Mouse (Mus musculus) kidney, adult 11 months (tissue): ENCODE results near the gene Inpp4b.

Experiments
- DNase-seq: peaks from one replicate; pipeline ENCODE4 v3.0.0; 2022

Inpp4b gene

DNA sequence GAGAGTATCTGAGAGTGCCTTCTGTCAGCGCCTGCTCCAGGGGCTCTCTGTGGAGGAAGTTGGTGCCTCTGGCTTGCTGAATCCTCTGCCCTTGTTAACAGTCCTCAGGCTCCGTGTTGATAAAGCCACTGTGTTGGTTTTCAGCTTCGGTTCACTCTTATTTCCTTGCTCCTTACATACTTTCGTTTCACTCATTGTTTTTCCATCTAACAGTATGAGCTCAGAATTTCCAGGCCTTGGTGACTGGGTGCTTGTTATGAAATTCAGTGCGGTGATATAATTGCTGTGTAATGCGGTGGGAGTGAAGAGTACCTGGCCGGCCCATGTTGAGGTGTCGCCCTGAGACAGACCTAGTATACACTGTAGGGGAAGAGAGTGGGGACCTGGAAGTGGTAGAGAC, 512.2 kb downstream of the Inpp4b start:
- no peak for DNase-seq

DNA sequence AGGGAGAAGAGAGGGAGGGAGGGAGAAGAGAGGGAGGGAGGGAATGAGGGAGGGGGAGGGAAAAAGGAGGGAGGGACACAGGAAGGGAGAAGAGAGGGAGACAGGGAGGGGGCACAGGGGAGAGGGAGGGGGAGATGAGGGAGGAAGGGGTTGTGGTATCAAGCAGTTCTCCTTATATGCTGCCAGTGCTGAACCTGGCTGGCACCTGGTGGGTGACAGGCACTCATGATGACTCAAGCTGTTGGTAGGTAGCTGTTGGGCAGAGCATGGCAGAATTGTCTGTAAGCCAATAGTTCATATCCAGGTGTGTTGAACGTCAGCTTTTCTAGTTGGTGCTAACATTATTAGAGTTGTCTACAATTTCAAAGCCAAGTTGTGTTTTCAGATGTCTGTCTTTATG, 512.7 kb downstream of the Inpp4b start:
- DNase-seq: no peak

DNA sequence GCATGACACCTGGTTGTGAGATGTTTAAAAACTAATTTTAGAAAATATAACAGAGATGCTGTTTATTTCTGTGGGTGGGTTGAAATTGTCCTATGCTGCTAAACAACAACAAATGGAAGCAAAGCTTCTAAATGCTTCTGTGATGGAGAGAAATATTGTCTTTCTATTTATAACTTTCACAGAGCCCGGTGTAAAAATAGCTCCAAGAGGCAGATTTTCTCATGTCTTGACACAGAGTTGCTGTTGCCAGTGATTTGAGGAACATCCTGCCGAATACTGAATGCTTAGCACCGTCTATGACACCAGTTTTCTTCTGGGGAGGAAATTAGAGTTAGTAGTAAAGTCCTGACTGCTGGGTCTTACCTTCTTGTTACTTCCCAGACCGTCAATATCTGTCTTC, 513.8 kb downstream of the Inpp4b start:
- DNase-seq: no peak

DNA sequence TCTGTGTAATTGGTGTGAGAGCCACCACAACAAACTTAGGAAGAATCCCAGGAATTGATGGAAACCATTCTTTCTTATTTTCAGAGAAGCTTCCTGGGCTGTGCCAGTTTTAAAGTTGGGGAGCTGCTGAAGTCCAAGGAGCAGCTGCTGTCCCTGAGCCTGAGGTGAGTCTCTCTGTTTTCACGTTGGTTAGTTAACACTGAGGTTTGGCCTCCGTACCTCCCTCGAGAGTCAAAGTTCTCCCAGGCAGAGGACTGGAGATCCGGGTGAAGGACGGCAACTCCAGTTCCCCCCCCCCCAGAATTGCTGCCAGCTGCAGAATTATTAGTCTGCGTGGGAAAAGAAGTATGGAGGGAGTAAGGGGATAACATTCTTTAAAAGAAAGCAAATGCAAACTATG, 514.3 kb downstream of the Inpp4b start:
- DNase-seq: no peak

DNA sequence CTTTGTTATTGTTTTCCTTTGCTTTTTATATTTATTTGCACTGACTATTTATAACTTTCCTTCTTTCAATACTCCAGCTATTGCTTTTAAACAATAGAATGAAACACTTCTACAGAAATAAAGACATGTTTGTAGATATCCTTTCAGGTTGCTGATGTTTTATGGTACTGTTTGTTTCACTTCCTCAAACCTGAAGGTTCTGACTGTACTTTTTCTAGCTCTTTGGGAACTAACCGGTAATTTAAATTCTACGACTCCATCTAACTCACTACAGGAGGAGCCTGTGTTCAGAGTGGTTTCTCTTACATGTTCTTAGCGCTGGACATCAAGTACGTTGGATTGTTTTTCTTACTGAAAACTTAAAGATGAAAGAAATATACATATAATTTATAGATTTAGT, 516.0 kb downstream of the Inpp4b start:
- no peak for DNase-seq

DNA sequence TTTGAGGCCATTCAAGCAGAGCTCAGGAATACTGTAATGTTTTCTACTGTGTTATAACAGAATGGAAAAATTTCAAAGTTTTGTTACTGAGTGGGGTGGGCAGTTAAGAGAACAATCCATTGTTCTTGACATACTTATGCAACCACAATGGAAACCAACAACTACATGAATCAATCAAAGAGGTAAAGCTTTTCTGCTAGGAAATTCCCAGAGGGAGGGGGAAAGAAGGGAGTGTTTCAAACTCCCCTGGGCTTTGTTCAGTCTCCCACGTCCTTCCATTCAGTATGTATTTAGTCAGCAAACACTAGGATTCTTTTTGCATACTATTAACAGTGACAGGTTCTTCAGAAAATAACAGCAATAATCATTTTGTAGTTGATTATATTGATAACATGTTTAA, 517.4 kb downstream of the Inpp4b start:
- DNase-seq: no peak

DNA sequence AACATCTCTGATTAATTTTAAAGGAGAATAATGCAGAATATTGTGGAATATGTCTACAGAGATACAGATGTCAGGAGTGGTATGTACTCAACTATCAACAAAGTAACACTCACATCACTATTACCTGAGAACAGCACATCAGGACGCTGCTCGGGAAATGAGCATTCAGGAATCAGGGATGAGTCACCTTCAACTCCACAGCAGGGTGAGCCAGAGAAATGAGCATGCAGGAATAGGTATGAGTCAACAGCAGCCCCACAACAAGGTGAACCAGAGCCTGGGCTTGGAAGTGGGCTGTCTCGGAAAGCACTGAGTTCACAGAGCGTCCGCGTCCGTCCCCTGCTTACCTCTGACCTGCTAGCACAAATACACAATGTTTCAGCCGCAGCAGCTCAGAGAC, 519.0 kb downstream of the Inpp4b start:
- DNase-seq: no peak

DNA sequence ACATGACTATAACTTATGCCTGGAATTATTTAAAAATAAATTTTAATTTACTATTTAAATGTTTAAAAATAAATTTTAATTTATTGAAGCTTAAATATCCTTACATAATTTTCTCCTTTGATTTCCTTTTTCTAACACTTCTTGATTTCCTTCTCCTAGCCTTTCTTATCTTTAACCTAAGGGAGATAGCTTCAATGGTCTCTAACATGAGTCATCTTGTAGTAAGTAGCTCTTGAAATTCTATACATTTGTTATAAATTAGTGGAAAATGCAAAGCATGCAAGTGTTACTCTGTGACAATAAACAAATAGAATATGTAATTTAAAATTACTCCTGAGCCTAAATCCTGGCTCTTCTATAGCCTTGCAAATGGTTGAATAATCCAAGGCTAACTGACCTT, 520.4 kb downstream of the Inpp4b start:
- DNase-seq: no peak

DNA sequence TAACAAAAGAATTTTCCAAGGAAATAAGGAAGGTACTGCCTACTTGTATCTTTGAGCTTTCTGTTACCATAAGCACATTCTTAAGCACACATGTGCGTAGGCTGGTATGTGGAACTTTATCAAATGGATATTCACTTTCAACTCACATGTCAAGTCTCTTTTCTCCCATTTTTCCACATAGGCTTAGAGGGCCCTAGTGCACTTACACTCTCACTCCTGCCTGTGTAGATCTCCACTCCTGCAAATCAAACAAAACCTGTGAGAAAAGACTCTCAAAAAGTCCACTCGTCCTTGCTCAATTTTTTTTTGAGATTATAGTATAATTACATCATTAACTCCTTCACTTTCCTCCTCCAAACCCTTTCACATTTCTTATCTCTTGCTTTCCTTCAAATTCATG, 522.0 kb downstream of the Inpp4b start:
- DNase-seq: no peak

DNA sequence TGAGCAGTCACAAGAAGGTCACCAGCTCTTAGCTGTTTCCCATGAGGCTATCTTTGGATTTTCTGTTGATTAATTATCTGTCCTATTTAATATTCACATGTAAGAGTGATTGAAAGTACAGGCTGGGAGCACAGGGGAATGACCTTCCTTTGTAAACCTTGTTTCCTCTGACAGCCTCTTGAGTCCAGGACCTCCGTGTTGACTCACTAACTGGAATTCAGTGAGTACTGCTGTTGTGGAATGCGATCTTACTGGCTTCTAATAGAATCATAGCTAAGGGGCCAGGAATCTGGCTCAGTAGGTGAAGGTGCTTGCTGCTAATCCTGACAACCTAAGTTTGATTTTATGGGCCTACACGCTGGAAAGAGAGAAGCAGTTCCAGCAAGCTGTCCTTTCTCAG, 523.3 kb downstream of the Inpp4b start:
- peak; percentile 38 for DNase-seq

DNA sequence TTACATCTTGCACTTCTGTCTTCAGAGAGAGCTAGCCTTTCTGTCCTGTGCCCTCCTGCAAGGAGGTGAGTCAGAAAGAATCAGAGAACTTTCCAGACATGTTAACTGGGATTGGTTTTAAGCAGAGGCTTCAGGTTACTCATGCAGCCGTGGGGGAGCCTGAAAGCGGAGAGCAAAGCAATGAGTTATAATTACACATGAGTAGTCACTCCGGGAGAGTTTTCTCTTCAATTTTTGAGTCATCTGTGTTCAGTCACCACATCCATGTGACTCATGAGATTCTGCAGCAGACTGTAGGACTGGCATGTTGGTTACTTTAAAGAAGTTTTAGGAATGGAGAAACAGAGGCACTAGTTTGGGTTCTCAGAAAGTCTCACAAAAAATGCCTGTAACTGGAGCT, 524.7 kb downstream of the Inpp4b start:
- DNase-seq: no peak

DNA sequence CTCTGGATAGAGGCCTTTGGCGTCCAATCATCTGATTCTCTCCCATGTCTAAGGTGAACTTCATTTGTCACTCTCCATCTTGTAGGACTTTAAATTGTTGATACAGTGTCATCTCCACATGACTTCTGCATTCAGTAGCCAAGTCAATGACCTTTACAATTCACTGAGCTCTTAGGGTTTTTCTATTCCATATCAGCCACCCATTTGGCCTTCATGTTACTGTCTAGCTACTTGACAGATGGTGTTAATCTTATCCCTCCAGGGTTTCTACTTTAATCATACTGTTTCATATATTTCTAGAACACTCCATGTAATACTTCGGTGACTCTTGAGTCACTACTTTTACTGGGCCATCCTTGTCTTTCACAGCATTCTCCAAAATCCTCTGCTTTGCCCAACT, 528.1 kb downstream of the Inpp4b start:
- no peak for DNase-seq

DNA sequence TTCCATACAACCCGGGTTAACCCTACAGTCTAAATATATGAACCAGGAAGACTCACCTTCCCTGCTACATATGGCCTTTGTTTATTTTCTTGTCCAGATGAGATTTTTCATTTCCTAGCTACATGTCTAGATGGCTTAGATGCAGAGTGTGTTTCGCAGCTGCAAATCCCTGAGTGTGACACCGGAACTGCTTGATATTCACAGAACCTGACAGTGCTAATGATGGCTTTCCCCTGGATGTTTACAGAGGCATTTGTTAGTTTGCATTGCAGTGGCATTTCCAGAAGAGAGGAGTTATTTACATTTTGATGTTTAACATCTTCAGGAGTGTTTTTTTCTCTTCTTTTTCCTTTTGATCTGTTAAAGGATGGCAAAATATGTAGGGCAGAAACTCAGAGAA, 537.7 kb downstream of the Inpp4b start:
- no peak for DNase-seq

DNA sequence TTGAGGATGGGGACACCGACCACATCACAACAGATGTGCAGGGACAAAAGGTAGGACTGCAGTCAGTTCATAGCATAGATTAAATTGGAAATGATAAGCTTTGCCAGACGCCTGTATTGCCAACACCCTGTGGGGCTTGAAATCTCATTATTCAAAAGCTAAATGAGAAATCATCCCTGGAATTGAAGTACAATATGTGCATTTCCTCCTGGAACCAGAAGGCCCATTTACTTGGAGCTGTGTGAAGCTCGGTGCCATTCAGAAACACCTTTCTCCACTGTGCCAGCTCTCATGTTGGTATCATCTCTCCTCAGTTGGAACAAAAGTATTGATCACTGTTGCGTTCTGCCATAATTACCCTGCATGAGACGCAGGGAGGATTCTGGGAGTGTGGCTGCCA, 541.8 kb downstream of the Inpp4b start:
- DNase-seq: no peak

DNA sequence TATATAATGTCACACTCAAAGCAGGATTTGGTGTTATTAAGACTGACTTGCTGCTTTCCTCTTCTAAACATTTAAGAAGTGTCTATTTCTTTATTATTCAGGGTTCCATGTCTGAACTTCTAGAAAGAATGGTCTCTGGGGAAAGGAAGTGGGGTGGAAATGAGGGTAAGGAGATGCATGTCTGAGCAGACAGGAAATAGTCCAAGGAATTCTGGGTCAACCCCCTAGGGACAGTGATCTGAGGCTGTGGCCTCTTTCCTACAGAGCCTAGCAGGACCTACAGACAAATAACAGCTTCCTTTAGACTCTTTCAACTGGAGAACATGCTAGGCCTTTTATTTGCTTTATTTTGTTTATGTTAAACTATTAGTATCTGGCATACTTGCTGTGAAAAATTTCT, 546.5 kb downstream of the Inpp4b start:
- peak; percentile 24 for DNase-seq

DNA sequence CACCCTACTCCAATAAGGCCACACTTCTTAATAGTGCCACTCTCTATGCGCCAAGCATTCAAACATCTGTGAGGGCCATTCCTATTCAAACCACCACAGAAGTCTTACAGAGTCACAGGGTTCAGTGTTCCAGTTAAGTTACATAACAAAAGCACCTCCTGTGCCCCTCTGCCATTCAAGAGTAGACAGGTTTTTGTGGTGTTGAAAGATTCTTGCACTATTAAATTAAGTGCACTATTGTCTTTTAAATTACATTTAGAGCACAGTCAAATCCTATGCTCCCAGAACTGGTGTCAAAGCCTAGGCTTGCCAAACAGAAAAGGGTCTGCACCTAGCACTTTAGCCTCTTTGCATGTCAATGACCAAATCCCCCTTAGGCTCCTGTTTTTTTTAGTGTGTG, 550.9 kb downstream of the Inpp4b start:
- no peak for DNase-seq

DNA sequence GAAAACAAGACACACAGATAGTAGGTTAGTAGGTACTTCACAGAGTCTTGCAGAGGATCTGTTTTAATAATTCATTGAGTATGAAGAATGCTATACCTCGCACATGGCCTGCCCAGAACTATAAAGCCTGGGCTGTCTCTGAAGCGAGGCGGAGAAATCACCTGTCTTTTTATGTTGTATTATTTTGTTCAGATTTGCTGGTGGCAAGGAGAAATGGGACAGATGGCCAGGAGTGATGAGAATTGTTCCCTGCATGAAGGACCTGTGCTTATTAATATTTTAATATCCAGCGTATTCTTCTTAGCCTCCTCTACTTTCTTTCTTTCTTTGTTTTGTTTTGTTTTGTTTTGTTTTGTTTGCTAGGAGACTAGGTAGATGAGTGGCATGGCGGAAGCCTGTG, 604.5 kb downstream of the Inpp4b start:
- DNase-seq: no peak

DNA sequence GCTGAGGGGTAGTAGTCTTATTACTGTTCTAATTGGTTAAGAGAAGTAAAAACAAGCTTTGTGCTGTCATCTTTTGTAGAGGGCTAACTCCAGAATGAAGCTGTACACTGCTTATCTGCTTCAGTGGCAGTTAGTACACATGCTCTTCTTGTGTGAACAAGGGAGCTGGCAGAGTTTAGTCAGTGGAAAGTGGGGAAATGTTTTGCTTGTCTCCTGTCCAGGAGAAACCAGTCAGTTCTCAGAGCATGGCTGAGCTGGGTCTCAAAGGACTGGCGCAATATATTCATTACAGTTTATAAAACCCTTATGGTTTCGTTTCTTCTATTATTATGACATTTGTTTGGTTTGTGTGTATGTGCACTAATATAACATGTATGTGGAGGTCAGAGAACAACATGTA, 610.7 kb downstream of the Inpp4b start:
- no peak for DNase-seq

DNA sequence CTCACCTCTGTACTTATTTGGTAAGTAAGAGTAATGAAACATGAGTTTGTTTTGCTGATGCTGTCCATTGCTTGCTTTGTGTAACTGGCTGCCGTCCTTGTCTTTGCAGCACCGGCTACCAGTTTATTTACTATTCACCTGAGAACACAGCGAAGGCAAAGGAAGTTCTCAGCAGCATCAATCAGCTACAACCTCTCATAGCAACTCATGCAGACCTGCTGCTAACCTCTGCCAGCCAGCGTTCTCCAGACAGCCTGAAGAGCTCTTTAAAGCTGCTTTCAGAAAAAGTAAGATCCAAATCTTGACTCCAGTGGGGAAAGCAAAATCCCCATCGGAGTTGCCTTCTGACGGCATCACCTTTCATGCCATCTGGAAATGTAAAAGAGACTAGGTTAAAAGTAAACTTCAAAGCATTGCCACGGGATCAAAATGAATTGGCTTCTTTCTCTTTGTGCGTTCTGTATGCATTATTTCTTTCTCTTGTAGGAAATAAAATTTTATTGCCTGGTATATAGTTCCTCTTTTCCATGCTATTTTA, 642.8 kb downstream of the Inpp4b start:
- DNase-seq: no peak

DNA sequence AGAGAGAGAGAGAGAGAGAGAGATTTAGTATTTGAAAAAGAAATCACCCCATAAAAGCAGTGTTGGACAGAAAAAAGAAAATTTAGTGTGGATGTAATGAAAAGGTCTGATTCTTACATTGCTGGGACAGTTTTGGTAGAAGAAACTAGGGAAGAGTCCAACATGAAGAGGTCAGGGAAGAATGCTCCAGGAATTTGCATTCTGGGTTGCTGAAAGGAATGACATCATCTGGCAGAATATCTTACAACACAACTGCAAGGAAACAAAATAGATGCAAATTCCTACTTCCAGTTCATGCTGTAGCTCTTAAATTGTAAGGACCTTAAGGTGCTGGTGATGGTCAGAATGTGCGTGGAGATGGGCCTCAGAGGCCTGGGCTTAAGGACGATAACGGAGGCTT, 650.6 kb downstream of the Inpp4b start:
- DNase-seq: no peak

DNA sequence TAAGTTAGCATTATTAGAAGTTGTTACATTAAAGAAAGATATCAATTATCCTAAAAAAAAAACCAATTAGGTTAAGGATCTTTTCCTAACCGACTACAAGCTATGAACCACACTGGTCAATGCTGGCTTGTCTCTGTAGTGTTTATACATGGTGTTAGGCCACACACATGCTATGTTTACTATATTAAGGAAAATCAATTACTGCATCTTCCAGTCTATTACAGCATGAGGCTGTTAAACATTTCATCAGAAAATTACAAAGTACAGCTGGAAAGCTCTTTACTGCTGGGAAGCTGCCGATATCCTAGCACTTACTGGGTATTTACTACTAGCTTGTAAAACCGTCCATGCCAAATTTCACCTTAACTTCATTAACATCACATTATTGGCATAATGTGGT, 653.9 kb downstream of the Inpp4b start:
- no peak for DNase-seq

DNA sequence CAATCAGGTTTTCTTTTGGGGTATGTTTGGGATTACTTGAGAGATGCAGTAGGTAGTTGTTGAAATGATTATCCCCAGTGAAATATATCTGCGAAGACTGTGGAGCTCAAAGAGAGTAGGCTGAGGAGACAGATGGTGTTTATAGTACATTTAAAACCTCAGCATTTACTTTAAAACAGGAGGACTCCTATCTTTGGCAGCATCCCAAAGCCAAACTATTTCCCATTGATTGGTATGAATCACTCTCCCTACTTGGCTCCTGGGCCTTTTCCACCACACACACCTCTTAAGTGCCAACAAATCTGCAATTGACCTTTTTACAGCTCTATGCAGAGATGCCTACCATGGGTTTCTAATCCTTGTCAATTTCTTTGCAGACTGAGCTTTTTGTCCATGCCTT, 654.5 kb downstream of the Inpp4b start:
- no peak for DNase-seq

DNA sequence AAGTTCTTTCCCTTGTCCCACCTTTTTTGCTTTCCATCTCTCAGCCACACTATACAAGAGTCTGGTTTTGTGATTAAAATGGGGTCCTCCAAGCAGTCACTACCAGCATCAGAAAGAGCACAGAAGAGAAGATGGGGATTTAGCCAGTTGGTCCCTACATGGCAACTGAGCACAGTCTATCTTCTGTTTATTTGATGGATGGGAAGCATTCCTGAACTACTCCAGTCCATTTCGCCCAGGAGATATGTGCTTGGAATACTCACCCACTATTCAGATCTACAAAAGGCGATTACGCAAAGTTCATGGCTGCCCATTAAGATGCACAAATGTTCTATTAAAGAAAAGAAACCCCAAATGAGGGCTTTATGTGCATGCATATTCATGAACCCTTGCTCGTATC, 661.8 kb downstream of the Inpp4b start:
- no peak for DNase-seq

DNA sequence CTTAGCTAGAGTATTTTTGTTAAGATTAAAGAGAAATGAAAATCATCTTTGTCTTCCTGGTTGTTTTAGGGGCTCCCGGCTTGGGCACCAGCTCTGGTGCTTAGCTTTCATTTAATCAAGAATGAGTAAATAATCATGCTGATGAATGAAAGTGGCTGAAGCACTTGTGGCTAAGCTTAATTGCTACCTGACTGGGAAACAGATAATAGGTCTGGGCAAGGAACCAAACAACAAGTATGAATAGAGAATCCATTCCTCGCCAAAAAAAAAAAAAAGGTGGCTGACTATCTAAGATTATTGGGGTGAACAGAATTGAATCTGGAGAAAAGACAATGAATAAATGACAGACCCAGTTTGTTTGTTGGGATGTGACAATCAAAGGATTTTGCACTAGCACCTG, 663.1 kb downstream of the Inpp4b start:
- no peak for DNase-seq

DNA sequence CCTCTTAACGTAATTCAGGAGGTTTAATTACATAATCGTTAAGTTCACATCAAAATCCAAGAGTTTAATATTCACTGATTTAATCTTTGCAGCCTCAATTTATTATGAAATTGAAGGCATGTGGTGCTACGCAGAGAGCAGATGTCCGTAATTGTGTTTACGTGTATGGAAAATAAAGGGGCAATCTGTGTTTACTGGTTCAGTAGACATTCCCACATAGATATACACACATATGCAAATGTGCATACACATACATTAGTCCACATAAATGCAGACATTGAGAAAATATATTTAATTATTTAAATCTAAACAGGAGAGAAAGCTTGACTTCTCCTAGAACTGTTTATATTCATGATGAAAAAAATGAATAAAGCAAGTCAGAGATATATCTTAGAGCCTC, 675.4 kb downstream of the Inpp4b start:
- no peak for DNase-seq

DNA sequence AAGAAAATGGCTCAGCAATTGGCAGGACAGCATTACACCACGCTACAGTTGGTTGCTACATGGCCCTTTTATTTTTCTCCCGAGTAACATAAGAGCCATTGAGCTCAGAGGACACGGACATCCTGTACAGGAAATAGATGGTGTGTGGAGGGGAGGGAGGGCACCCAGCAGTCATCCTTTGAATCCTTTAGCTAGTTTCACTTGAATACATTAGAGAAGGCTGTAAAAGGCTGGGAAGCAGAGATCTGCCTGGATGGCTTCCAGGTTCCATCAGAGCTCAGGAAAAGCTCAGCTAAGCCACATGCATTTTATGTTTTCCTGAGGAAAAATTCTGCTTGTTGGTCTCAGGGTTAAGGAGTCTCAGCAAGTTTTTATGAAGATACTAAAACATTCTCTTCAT, 685.0 kb downstream of the Inpp4b start:
- DNase-seq: peak; percentile 59
